Mouse (Mus musculus): ENCODE measurements around the gene Keg1.
"Not testable (repeated sequence)": the region's sequence is repeated elsewhere in the genome, so short reads cannot be mapped to it uniquely, and the experiment has no call there.

- TF ChIP-seq CTCF (IDR thresholded peaks at IDR 0.05; ENCODE audit: low read depth, low read length); POLR2A (IDR thresholded peaks at IDR 0.05; ENCODE audit: borderline replicate concordance, low read depth, low read length): not testable (repeated sequence)
Measured at GRCm38 (mm10) chr19:12720919-12721318, 25.3 kb downstream of the Keg1 start.
